Mouse (Mus musculus) adrenal gland, postnatal 36 days (tissue): ENCODE measurements at regions not wholly inside any gene's neighbourhood (a gene's known extent, or its start where the extent isn't known, plus 50 kb on each side); places are given as distances from the start of the nearest gene placed in this dataset.
A peak's percentile ranks its signal among the peaks of the same experiment; 100 is the strongest.

ENCODE experiments used
- DNase-seq, 2 experiments: peaks; one replicate each; pipeline ENCODE4 v3.0.0; 2021; ENCODE audit warnings: mixed read lengths in 1 of 2

- no peak for DNase-seq
Measured at GRCm38 (mm10) chr8:88417307-88418095, 55.5 kb upstream of the Brd7 start.

- no peak for DNase-seq
Measured at GRCm38 (mm10) chr8:88423264-88423663, 61.3 kb upstream of the Brd7 start.

GRCm38 (mm10) chr8:88428560-88428959 lies 66.6 kb upstream of the Brd7 start:
- no peak for DNase-seq

- DNase-seq, result no peak
Measured at GRCm38 (mm10) chr8:88431389-88431788, 69.4 kb upstream of the Brd7 start.

- no peak for DNase-seq
Measured at GRCm38 (mm10) chr8:88435686-88436085, 73.7 kb upstream of the Brd7 start.

- no peak for DNase-seq
Measured at GRCm38 (mm10) chr8:88440219-88440618, 78.2 kb upstream of the Brd7 start.

GRCm38 (mm10) chr8:88443397-88443796 lies 77.8 kb upstream of the Nkd1 start:
- no peak for DNase-seq

- DNase-seq, result peak; percentile 48 to 64
Measured at GRCm38 (mm10) chr8:88447406-88447805, 73.7 kb upstream of the Nkd1 start.

GRCm38 (mm10) chr8:88447844-88448535 lies 73.2 kb upstream of the Nkd1 start:
- no peak for DNase-seq

- no peak for DNase-seq
Measured at GRCm38 (mm10) chr8:88449001-88449400, 72.2 kb upstream of the Nkd1 start.

GRCm38 (mm10) chr8:88449534-88449933 lies 71.6 kb upstream of the Nkd1 start:
- DNase-seq, result peak in 1 of 2 experiments; percentile 44

GRCm38 (mm10) chr8:88450864-88451657 lies 70.1 kb upstream of the Nkd1 start:
- no peak for DNase-seq

GRCm38 (mm10) chr8:88451658-88452500 lies 69.3 kb upstream of the Nkd1 start:
- DNase-seq, result no peak

- no peak for DNase-seq
Measured at GRCm38 (mm10) chr8:88452501-88452847, 68.7 kb upstream of the Nkd1 start.

GRCm38 (mm10) chr8:88454048-88454696 lies 67.0 kb upstream of the Nkd1 start:
- peak; percentile 87 to 90 for DNase-seq

GRCm38 (mm10) chr8:88454906-88455305 lies 66.2 kb upstream of the Nkd1 start:
- no peak for DNase-seq

- DNase-seq, result peak; percentile 76 to 88
Measured at GRCm38 (mm10) chr8:88455434-88456020, 65.6 kb upstream of the Nkd1 start.

- no peak for DNase-seq
Measured at GRCm38 (mm10) chr8:88459197-88459596, 62.0 kb upstream of the Nkd1 start.

GRCm38 (mm10) chr8:88467756-88468155 lies 53.4 kb upstream of the Nkd1 start:
- no peak for DNase-seq

- no peak for DNase-seq
Measured at GRCm38 (mm10) chr8:88470931-88471455, 50.2 kb upstream of the Nkd1 start.
